Mouse (Mus musculus) hindbrain, embryonic 12.5 days (tissue): ENCODE measurements at regions not wholly inside any gene's neighbourhood (a gene's known extent, or its start where the extent isn't known, plus 50 kb on each side); places are given as distances from the start of the nearest gene placed in this dataset.

ENCODE experiments used
- ATAC-seq: fragments of 200-750 bp; cut with Nextera tagmentation; 2 replicates; pipeline ENCODE4 v1.8.0; 2017; ENCODE audit warnings: moderate TSS enrichment; ENCODE audit not compliant: low FRiP score
- H3K27ac ChIP-seq: fragments of 300-500 bp; sonication (generic); 2 replicates; pipeline ENCODE4 v1.5.1; 2016; ENCODE audit warnings: mild to moderate bottlenecking
- H3K27me3 ChIP-seq: fragments of 300-500 bp; sonication (generic); 2 replicates; pipeline ENCODE4 v1.6.1; 2016; ENCODE audit warnings: mild to moderate bottlenecking
- H3K36me3 ChIP-seq: fragments of 300-500 bp; sonication (generic); 2 replicates; pipeline ENCODE4 v1.6.1; 2016; ENCODE audit warnings: mild to moderate bottlenecking
- H3K4me1 ChIP-seq: fragments of 300-500 bp; sonication (generic); 2 replicates; pipeline ENCODE4 v1.6.1; 2016
- H3K4me2 ChIP-seq: fragments of 300-500 bp; sonication (generic); replicated peaks from 2 replicates; pipeline ENCODE4 v1.6.1; 2016; ENCODE audit warnings: mild to moderate bottlenecking
- H3K4me3 ChIP-seq: fragments of 300-500 bp; sonication (generic); 2 replicates; pipeline ENCODE4 v1.5.1; 2016; ENCODE audit warnings: mild to moderate bottlenecking
- H3K9ac ChIP-seq: fragments of 300-500 bp; sonication (generic); 2 replicates; pipeline ENCODE4 v1.6.1; 2016; ENCODE audit warnings: mild to moderate bottlenecking, moderate library complexity
- H3K9me3 ChIP-seq: fragments of 300-500 bp; sonication (generic); replicated peaks from 2 replicates; pipeline ENCODE4 v1.6.1; 2016; ENCODE audit warnings: mild to moderate bottlenecking
- WGBS: fragments of 180-500 bp; shearing (Covaris S2); methylation state at CpG from one replicate; pipeline ENCODE4 v1.1.7; 2016; 5-methylcytosine and 5-hydroxymethylcytosine counted together

DNA sequence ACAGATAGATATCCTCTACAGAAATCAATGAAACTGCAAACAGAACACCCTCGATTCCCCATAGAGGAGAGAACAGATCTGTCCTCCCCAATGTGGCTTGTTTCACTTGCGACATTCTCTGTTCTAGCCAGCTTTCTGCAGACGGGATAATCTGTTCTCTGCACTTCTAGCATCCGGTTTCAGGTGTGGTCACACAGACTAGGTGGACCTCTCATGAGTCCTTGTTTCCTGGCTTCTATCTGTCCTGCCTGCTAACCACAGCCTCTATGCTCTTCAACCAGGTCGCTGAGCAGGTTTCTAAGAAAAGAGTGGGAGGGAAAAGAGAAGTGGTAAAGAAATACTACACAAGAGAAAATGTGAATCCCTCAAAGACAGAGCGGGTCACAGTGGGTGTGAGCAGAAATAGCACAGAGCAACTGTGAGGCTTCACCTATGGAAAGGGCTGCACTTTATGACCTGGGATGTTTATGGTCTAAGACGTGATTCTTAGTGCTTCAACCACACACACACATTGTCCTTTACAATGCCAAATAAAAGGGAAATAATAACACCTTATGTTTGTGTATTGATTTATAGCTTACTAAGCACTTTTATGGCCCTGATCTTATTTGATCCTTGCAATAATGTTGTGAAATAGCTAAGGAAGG lies 164.1 kb upstream of the Rpl34 start:
- Histone ChIP-seq H3K36me3 (no peaks in the 10 kb centered on the region), H3K4me2 (no peak overlapping the region), H3K9me3 (no peaks in the 10 kb centered on the region), H3K4me1 (no peaks in the 10 kb centered on the region), H3K27ac (no peak overlapping the region), H3K27me3 (no peaks in the 10 kb centered on the region), H3K4me3 (no peak overlapping the region), H3K9ac (no peak overlapping the region)
- 84% methylated on average over 7 of the region's 7 CpGs for WGBS
- ATAC-seq, result no peak

DNA sequence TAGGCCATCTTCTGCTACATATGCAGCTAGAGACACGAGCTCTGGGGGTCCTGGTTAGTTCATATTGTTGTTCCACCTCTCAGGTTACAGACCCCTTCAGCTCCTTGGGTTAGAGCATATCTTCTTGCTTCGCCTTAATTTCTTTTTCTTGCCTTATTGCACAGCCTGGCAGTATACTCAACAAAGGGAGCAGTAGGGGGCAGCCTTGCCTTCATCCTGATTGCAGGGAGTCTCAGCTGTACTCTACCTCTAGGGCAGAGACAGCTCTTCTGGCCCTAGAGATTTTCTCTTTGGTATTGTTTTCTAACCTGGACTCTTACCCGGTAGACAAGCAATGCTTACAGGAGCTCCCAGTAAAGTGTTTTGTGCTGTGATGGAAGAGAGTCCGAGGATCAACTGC lies 161.1 kb upstream of the Rpl34 start:
- WGBS, result 81% methylated on average over 4 of the region's 4 CpGs
- H3K4me1 ChIP-seq, result no peaks in the 10 kb centered on the region
- H3K36me3 ChIP-seq, result no peaks in the 10 kb centered on the region
- H3K4me3 ChIP-seq, result no peak overlapping the region
- no peak overlapping the region for H3K27ac ChIP-seq
- H3K27me3 ChIP-seq, result no peaks in the 10 kb centered on the region
- no peak overlapping the region for H3K4me2 ChIP-seq
- H3K9me3 ChIP-seq, result 0 out of 2 replicates have a peak, but pooled peaks cover 2% of the 10 kb centered on the region
- no peak for ATAC-seq
- H3K9ac ChIP-seq, result no peak overlapping the region

DNA sequence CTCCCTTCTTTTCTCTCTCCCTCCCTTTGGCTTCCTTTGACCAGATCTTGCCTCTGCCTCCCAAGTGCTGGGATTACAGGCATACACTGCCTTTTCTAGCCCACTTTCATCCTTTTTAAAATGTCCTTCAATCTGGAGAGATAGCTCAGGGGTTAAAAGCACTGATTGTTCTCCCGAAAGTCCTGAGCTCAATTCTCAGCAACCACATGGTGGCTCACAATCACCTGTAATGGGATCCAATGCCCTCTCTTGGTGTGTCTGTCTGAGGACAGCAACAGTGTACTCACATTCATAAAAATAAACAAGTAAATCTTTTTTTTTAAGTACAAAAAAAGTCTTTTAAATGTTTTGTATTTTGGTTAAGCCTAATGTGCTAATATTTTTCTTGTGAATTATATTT lies 158.4 kb upstream of the Rpl34 start:
- Histone ChIP-seq H3K27me3 (no peaks in the 10 kb centered on the region), H3K4me2 (no peak overlapping the region), H3K4me1 (no peaks in the 10 kb centered on the region), H3K9ac (no peak overlapping the region), H3K9me3 (0 out of 2 replicates have a peak, but pooled peaks cover 2% of the 10 kb centered on the region), H3K36me3 (no peaks in the 10 kb centered on the region), H3K27ac (no peak overlapping the region), H3K4me3 (no peak overlapping the region)
- WGBS, result 97% methylated on average over 1 of the region's 1 CpGs
- ATAC-seq, result no peak

DNA sequence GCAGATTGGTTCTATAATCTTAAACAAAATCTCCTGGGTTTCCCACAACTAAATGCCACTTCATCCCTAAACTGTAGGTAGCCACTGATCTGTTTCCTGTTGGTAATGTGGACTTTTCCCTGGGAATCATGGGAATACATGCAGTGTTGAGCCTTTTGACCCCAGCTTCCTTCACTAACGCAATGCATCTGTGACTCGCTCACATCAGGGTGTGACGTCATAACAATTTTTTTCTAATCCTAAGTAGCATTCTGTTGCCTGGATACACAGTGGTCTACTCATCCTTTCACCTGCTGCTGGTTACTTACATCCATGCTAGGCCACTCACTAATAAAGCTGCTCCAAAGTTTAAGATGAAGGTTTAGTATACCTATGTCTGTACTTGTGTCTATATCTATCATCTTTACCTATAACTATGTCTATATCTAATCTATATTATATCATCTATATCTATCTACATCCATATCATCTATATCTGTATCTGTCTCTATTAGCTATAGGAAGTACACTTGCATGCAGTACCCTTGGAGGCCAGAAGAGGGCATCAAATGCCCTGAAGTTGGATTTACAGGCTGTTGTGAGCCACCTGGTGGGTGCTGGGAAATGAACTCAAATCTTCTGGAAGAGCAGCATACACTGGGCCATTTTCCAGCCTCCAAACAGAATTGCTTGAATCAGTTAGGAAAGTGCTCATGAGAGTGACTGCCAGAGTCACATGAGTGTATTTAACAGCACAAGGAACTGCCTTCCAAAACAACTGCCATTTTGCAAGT lies 157.5 kb upstream of the Rpl34 start:
- 0 out of 2 replicates have a peak, but pooled peaks cover 2% of the 10 kb centered on the region for H3K9me3 ChIP-seq
- 64% methylated on average over 3 of the region's 3 CpGs for WGBS
- H3K4me3 ChIP-seq, result no peak overlapping the region
- H3K27me3 ChIP-seq, result no peaks in the 10 kb centered on the region
- H3K27ac ChIP-seq, result no peak overlapping the region
- H3K9ac ChIP-seq, result no peak overlapping the region
- ATAC-seq, result no peak
- no peaks in the 10 kb centered on the region for H3K36me3 ChIP-seq
- no peaks in the 10 kb centered on the region for H3K4me1 ChIP-seq
- H3K4me2 ChIP-seq, result no peak overlapping the region

DNA sequence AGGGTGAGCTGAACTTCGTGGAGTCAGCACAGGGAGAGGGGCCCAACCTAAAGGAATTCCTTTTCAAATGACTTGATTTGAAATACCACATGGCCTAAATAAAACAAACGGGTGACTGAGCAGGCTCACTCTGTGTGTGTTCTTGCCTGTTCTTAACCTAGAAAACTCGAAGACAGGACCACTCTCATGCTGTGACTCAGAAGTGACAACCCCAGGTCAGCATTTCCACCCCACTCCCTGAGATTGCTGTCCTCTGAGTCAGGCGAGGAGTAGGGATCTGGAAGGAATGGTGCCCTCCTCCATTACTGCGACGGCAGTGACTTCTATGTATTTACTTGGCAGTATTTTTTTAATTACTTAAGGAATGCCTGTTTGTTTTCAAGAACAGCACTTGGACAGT lies 155.8 kb upstream of the Rpl34 start:
- 53% methylated on average over 6 of the region's 6 CpGs for WGBS
- Histone ChIP-seq H3K4me2 (no peak overlapping the region), H3K4me3 (no peak overlapping the region), H3K9me3 (0 out of 2 replicates have a peak, but pooled peaks cover 2% of the 10 kb centered on the region), H3K27me3 (no peaks in the 10 kb centered on the region), H3K9ac (no peak overlapping the region), H3K4me1 (no peaks in the 10 kb centered on the region), H3K27ac (no peak overlapping the region), H3K36me3 (no peaks in the 10 kb centered on the region)
- no peak for ATAC-seq

DNA sequence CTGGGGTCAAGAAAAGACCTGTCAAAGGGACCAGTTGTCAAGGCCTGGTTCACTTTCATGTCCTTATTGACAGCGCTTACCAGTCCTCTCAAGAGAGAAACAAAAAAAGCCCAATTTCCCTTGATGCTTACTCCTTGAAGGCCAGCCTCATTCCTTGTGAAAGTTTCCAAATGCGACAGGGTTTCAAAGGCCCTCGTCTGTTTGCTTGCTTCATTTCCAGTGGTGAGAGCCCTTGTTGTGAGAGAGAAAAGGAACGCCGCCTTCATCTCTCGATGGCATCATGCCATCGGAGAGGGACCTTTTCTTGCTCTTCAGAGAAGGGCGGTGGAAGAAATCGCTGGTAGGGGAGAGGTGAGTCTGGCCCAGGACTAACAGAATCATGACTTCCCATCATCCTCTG lies 154.2 kb upstream of the Rpl34 start:
- H3K9ac ChIP-seq, result no peak overlapping the region
- 0 out of 2 replicates have a peak, but pooled peaks cover 2% of the 10 kb centered on the region for H3K9me3 ChIP-seq
- 88% methylated on average over 9 of the region's 9 CpGs for WGBS
- H3K36me3 ChIP-seq, result no peaks in the 10 kb centered on the region
- H3K4me2 ChIP-seq, result no peak overlapping the region
- no peak overlapping the region for H3K27ac ChIP-seq
- H3K4me1 ChIP-seq, result no peaks in the 10 kb centered on the region
- H3K27me3 ChIP-seq, result no peaks in the 10 kb centered on the region
- H3K4me3 ChIP-seq, result no peak overlapping the region
- ATAC-seq, result no peak

DNA sequence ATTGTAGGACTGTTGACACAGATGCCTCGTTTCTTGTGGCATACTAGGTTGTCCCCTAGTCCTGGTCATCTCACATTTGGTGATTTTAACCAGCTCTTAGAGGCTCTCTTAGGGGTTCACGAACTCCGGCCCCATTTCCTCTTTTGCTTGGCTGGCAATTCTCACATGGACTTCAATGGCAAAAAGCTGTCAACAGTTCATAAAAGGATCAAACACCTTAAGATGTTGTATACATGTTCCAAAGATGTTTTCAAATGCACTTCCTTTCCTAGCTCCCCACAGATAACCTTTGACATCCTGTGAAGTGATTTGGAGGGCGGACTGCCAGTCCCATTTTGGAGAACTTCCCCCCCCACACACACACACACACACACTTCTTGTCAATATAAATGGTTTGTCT lies 153.7 kb upstream of the Rpl34 start:
- 71% methylated on average over 4 of the region's 4 CpGs for WGBS
- Histone ChIP-seq H3K36me3 (no peaks in the 10 kb centered on the region), H3K9me3 (0 out of 2 replicates have a peak, but pooled peaks cover 2% of the 10 kb centered on the region), H3K4me3 (no peak overlapping the region), H3K27me3 (no peaks in the 10 kb centered on the region), H3K9ac (no peak overlapping the region), H3K4me2 (no peak overlapping the region), H3K27ac (no peak overlapping the region), H3K4me1 (no peaks in the 10 kb centered on the region)
- no peak for ATAC-seq

DNA sequence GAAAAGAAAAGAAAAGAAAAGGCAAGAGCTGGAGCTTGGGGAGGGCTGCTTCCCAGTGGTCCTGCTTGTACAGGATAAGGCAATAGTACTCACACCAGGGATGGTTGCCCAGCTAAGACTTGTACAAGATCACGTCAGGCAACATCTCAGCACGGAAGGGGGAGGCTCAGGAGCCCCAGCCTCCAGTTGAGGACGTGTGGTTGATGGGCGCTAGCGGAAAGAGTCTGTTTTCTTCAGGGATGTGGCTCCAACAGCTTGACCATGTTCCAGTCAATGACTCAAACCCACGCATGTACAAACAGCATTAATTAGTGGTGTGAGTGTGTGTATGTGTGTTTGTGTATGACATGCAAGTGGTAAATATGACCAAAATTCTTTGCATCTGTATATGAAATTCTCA lies 153.1 kb upstream of the Rpl34 start:
- no peaks in the 10 kb centered on the region for H3K4me1 ChIP-seq
- no peak for ATAC-seq
- no peak overlapping the region for H3K4me3 ChIP-seq
- WGBS, result 90% methylated on average over 6 of the region's 6 CpGs
- no peak overlapping the region for H3K27ac ChIP-seq
- 0 out of 2 replicates have a peak, but pooled peaks cover under 1% of the 10 kb centered on the region for H3K9me3 ChIP-seq
- H3K27me3 ChIP-seq, result no peaks in the 10 kb centered on the region
- no peak overlapping the region for H3K9ac ChIP-seq
- no peak overlapping the region for H3K4me2 ChIP-seq
- no peaks in the 10 kb centered on the region for H3K36me3 ChIP-seq

DNA sequence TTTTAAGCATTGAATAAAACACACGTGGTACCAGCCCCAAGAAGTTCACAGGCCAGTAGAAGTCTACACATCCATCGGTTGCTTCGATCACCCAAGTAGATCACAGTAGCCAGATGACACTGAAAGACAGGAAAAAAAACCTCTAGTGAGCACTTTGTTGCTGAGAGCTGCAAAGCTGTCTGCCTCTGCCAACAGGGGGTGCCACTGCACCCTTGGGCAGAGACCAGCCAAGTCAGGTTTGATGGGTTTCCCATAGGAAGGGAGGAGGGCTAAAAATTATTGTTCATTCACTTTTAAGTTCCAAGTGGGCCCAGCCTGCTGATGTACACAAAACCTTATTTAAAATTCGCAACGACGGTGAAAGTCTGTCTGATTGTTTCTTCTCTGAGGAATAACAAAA lies 150.3 kb upstream of the Rpl34 start:
- no peak overlapping the region for H3K9ac ChIP-seq
- WGBS, result 68% methylated on average over 6 of the region's 6 CpGs
- no peaks in the 10 kb centered on the region for H3K4me1 ChIP-seq
- no peaks in the 10 kb centered on the region for H3K9me3 ChIP-seq
- H3K27ac ChIP-seq, result no peak overlapping the region
- H3K4me2 ChIP-seq, result no peak overlapping the region
- H3K4me3 ChIP-seq, result no peak overlapping the region
- H3K36me3 ChIP-seq, result no peaks in the 10 kb centered on the region
- no peak for ATAC-seq
- H3K27me3 ChIP-seq, result no peaks in the 10 kb centered on the region

DNA sequence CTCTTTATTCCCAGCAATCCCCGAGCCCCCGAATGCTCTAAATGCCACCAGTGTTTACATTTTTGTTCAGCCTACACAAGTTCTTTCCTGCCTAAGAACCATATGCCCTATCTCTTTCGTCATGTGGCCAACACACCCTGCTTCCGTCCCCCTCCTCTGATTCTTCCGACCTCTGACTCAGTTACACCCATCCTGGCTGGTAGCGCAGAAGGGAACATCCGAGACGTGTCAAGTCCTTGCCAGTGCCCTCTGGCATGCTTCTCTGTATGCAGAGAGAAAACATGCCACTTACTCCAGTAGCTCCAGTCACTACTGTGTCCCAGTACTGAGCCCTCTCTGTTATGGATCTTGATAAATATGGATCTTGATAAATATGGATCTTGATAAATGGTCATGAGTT lies 149.3 kb upstream of the Rpl34 start:
- Histone ChIP-seq H3K9ac (no peak overlapping the region), H3K9me3 (no peaks in the 10 kb centered on the region), H3K4me2 (no peak overlapping the region), H3K4me1 (no peaks in the 10 kb centered on the region), H3K27me3 (no peaks in the 10 kb centered on the region), H3K4me3 (no peak overlapping the region), H3K27ac (no peak overlapping the region), H3K36me3 (no peaks in the 10 kb centered on the region)
- 76% methylated on average over 8 of the region's 8 CpGs for WGBS
- no peak for ATAC-seq

DNA sequence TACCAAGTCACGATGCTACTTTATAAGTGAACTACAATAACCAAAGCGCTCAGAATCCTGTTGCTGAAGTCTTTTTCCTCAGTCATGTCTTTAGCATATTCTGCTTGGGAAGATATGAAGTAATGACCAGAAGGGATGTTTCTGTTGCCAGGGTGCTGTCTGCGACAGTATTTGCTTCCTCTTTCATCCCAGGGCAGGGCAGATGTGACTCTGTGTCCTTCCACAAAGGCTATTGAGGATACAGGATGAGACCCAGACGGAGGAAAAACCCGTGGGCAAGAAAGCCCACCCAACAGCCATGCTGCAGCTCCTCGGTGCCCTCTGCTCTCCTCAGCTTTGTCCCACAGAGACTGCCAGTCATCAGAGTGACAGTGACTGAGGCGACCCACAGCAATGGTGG lies 148.6 kb upstream of the Rpl34 start:
- H3K27me3 ChIP-seq, result no peaks in the 10 kb centered on the region
- H3K9ac ChIP-seq, result no peak overlapping the region
- H3K27ac ChIP-seq, result no peak overlapping the region
- no peak overlapping the region for H3K4me3 ChIP-seq
- 79% methylated on average over 7 of the region's 7 CpGs for WGBS
- H3K4me2 ChIP-seq, result no peak overlapping the region
- no peaks in the 10 kb centered on the region for H3K4me1 ChIP-seq
- H3K9me3 ChIP-seq, result no peaks in the 10 kb centered on the region
- no peak for ATAC-seq
- no peaks in the 10 kb centered on the region for H3K36me3 ChIP-seq

DNA sequence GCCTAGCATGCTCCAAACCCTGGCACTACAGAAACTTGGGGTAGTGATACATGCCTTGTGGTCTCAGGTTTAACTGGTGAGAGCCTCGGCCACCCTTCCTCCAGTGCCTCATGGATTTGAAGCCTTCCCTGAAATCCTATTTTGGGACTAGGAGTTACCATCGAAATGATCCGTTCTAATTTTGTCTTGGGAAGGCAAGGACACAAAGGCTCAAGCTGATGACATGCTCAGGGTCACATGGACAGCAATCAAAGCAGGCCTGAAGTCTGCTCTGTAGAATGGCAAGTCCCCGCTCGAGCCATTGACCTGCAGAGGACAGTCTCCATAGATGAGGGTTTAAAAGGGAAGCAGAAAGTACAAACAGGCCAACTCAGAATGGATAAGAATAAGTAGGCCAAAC lies 147.8 kb upstream of the Rpl34 start:
- H3K9ac ChIP-seq, result no peak overlapping the region
- H3K4me2 ChIP-seq, result no peak overlapping the region
- no peaks in the 10 kb centered on the region for H3K27me3 ChIP-seq
- no peak overlapping the region for H3K4me3 ChIP-seq
- 90% methylated on average over 5 of the region's 5 CpGs for WGBS
- no peaks in the 10 kb centered on the region for H3K4me1 ChIP-seq
- no peaks in the 10 kb centered on the region for H3K9me3 ChIP-seq
- no peak for ATAC-seq
- H3K27ac ChIP-seq, result no peak overlapping the region
- H3K36me3 ChIP-seq, result no peaks in the 10 kb centered on the region

DNA sequence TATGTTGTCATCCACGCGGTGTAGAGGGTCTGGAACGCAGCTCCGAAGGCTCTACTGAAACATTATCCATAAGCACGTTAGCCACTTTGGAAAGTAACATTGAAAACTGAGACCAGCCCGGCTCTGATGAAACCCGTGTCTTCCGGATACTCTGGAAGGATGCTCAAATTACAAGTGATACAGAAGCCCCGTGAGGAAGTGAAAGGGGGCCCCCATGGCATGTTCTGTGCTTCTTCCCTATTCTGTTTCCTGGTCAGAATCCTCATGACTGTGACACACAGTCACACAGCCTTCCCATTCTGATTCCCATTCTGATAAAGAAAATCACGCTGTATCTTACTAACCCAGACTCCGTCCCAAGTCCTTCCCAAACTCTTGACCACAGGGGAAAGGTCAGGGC lies 143.5 kb upstream of the Rpl34 start:
- no peaks in the 10 kb centered on the region for H3K36me3 ChIP-seq
- H3K27me3 ChIP-seq, result no peaks in the 10 kb centered on the region
- H3K4me2 ChIP-seq, result no peak overlapping the region
- H3K4me1 ChIP-seq, result no peaks in the 10 kb centered on the region
- 78% methylated on average over 11 of the region's 11 CpGs for WGBS
- no peak overlapping the region for H3K9ac ChIP-seq
- H3K27ac ChIP-seq, result no peak overlapping the region
- no peak overlapping the region for H3K4me3 ChIP-seq
- no peak for ATAC-seq
- H3K9me3 ChIP-seq, result no peaks in the 10 kb centered on the region
